Mouse (Mus musculus): ENCODE results near the gene Actr1a. TPM values are rescaled to one million over a fixed set of nuclear protein-coding genes. Genes with fewer than 3 reads are reported as not detected.

Actr1a gene
- polyA plus RNA-seq, 1 experiment from 2014 or later, result 100.0 TPM

- Histone ChIP-seq H3K27me3 (ENCODE audit: insufficient read depth, low read length) (no peaks in the 10 kb centered on the region), H3K36me3 (ENCODE audit: insufficient read depth, low read length) (peaks cover 3% of the 10 kb centered on the region; the same call in 1 of the 2 replicates), H3K9ac (ENCODE audit: low read depth, low read length) (no peak overlapping the region), H3K4me2 (ENCODE audit: low read length) (no peak overlapping the region), H3K9me3 (replicated peaks; ENCODE audit: low read length) (no peaks in the 10 kb centered on the region), H3K4me3 (replicated peaks; ENCODE audit: low read depth, low read length) (no peak overlapping the region), H3K27ac (no peak overlapping the region), H3K4me1 (replicated peaks; ENCODE audit: insufficient read depth, low read length) (peaks cover 21% of the 10 kb centered on the region)
- TF ChIP-seq CTCF (IDR thresholded peaks at IDR 0.05; ENCODE audit: low read depth), result no peak
- 78% methylated on average over 4 of the region's 4 CpGs for WGBS
- DNase-seq (ENCODE audit: low spot score), result no peak
- no peak for ATAC-seq (replicated peaks; ENCODE audit: low FRiP score, low read depth)
Measured at GRCm38 (mm10) chr19:46418051-46418450, 22.5 kb upstream of the Actr1a start.

- ATAC-seq (replicated peaks; ENCODE audit: low FRiP score, low read depth), result no peak
- TF ChIP-seq CTCF (IDR thresholded peaks at IDR 0.05; ENCODE audit: low read depth), result no peak
- Histone ChIP-seq H3K4me3 (replicated peaks; ENCODE audit: low read depth, low read length) (no peak overlapping the region), H3K27me3 (ENCODE audit: insufficient read depth, low read length) (no peaks in the 10 kb centered on the region), H3K4me2 (ENCODE audit: low read length) (no peak overlapping the region), H3K4me1 (replicated peaks; ENCODE audit: insufficient read depth, low read length) (0 out of 2 replicates have a peak, but pooled peaks cover 7% of the 10 kb centered on the region), H3K36me3 (ENCODE audit: insufficient read depth, low read length) (peaks cover 3% of the 10 kb centered on the region; the same call in 1 of the 2 replicates), H3K27ac (no peak overlapping the region), H3K9me3 (replicated peaks; ENCODE audit: low read length) (no peaks in the 10 kb centered on the region), H3K9ac (ENCODE audit: low read depth, low read length) (no peak overlapping the region)
- WGBS, result 75% methylated on average over 9 of the region's 9 CpGs
- no peak for DNase-seq (ENCODE audit: low spot score)
Measured at GRCm38 (mm10) chr19:46416276-46416675, 20.7 kb upstream of the Actr1a start.

GRCm38 (mm10) chr19:46414486-46414885, 18.9 kb upstream of the Actr1a start:
- no peaks in the 10 kb centered on the region for H3K27me3 ChIP-seq (ENCODE audit: insufficient read depth, low read length)
- peaks cover 6% of the 10 kb centered on the region; the same call in 1 of the 2 replicates for H3K36me3 ChIP-seq (ENCODE audit: insufficient read depth, low read length)
- 0 out of 2 replicates have a peak, but pooled peaks cover 3% of the 10 kb centered on the region for H3K4me1 ChIP-seq (replicated peaks; ENCODE audit: insufficient read depth, low read length)
- H3K9ac ChIP-seq (ENCODE audit: low read depth, low read length), result no peak overlapping the region
- no peak overlapping the region for H3K4me2 ChIP-seq (ENCODE audit: low read length)
- H3K9me3 ChIP-seq (replicated peaks; ENCODE audit: low read length), result no peaks in the 10 kb centered on the region
- no peak overlapping the region for H3K4me3 ChIP-seq (replicated peaks; ENCODE audit: low read depth, low read length)
- TF ChIP-seq CTCF (IDR thresholded peaks at IDR 0.05; ENCODE audit: low read depth), result no peak
- WGBS, result 81% methylated on average over 8 of the region's 8 CpGs
- H3K27ac ChIP-seq, result no peak overlapping the region
- DNase-seq (ENCODE audit: low spot score), result no peak
- no peak for ATAC-seq (replicated peaks; ENCODE audit: low FRiP score, low read depth)

- Histone ChIP-seq H3K36me3 (ENCODE audit: insufficient read depth, low read length) (peaks cover 6% of the 10 kb centered on the region; the same call in 1 of the 2 replicates), H3K27ac (no peak overlapping the region), H3K4me3 (replicated peaks; ENCODE audit: low read depth, low read length) (no peak overlapping the region), H3K27me3 (ENCODE audit: insufficient read depth, low read length) (no peaks in the 10 kb centered on the region), H3K9me3 (replicated peaks; ENCODE audit: low read length) (no peaks in the 10 kb centered on the region), H3K9ac (ENCODE audit: low read depth, low read length) (no peak overlapping the region), H3K4me1 (replicated peaks; ENCODE audit: insufficient read depth, low read length) (0 out of 2 replicates have a peak, but pooled peaks cover 3% of the 10 kb centered on the region), H3K4me2 (ENCODE audit: low read length) (no peak overlapping the region)
- WGBS, result 88% methylated on average over 2 of the region's 2 CpGs
- ATAC-seq (replicated peaks; ENCODE audit: low FRiP score, low read depth), result no peak
- TF ChIP-seq CTCF (IDR thresholded peaks at IDR 0.05; ENCODE audit: low read depth), result no peak
- DNase-seq (ENCODE audit: low spot score), result no peak
Measured at GRCm38 (mm10) chr19:46413969-46414368, 18.4 kb upstream of the Actr1a start.

GRCm38 (mm10) chr19:46412056-46412805, 16.7 kb upstream of the Actr1a start:
- no peak overlapping the region for H3K27ac ChIP-seq
- 78% methylated on average over 12 of the region's 12 CpGs for WGBS
- no peak for DNase-seq (ENCODE audit: low spot score)
- H3K27me3 ChIP-seq (ENCODE audit: insufficient read depth, low read length), result no peaks in the 10 kb centered on the region
- H3K36me3 ChIP-seq (ENCODE audit: insufficient read depth, low read length), result peaks cover 6% of the 10 kb centered on the region; the same call in 1 of the 2 replicates
- H3K4me3 ChIP-seq (replicated peaks; ENCODE audit: low read depth, low read length), result no peak overlapping the region
- H3K9me3 ChIP-seq (replicated peaks; ENCODE audit: low read length), result no peaks in the 10 kb centered on the region
- ATAC-seq (replicated peaks; ENCODE audit: low FRiP score, low read depth), result no peak
- H3K4me2 ChIP-seq (ENCODE audit: low read length), result no peak overlapping the region
- no peak overlapping the region for H3K9ac ChIP-seq (ENCODE audit: low read depth, low read length)
- TF ChIP-seq CTCF (IDR thresholded peaks at IDR 0.05; ENCODE audit: low read depth), result no peak
- peaks cover 3% of the 10 kb centered on the region; the same call in 1 of the 2 replicates for H3K4me1 ChIP-seq (replicated peaks; ENCODE audit: insufficient read depth, low read length)

GRCm38 (mm10) chr19:46409506-46409905, 14.0 kb upstream of the Actr1a start:
- ATAC-seq (replicated peaks; ENCODE audit: low FRiP score, low read depth) (no peak), DNase-seq (ENCODE audit: low spot score) (no peak)
- Histone ChIP-seq H3K27me3 (ENCODE audit: insufficient read depth, low read length) (no peaks in the 10 kb centered on the region), H3K9ac (ENCODE audit: low read depth, low read length) (no peak overlapping the region), H3K27ac (no peak overlapping the region), H3K4me2 (ENCODE audit: low read length) (no peak overlapping the region), H3K36me3 (ENCODE audit: insufficient read depth, low read length) (peaks cover 8% of the 10 kb centered on the region; the same call in 1 of the 2 replicates), H3K4me3 (replicated peaks; ENCODE audit: low read depth, low read length) (no peak overlapping the region), H3K4me1 (replicated peaks; ENCODE audit: insufficient read depth, low read length) (peaks cover 18% of the 10 kb centered on the region), H3K9me3 (replicated peaks; ENCODE audit: low read length) (no peaks in the 10 kb centered on the region)
- 79% methylated on average over 3 of the region's 3 CpGs for WGBS
- no peak for TF ChIP-seq CTCF (IDR thresholded peaks at IDR 0.05; ENCODE audit: low read depth)

All from kidney, postnatal 0 days (tissue).